Mouse (Mus musculus): ENCODE results near the gene Gm11042. TPM values are rescaled to one million over a fixed set of nuclear protein-coding genes. Genes with fewer than 3 reads are reported as not detected.

Gm11042 gene
- polyA plus RNA-seq, 1 experiment from 2014 or later, result not detected

- no peak overlapping the region for H3K9ac ChIP-seq
- no peaks in the 10 kb centered on the region for H3K36me3 ChIP-seq
- H3K27me3 ChIP-seq, result no peaks in the 10 kb centered on the region
- H3K9me3 ChIP-seq, result no peaks in the 10 kb centered on the region
- ATAC-seq (ENCODE audit: low FRiP score), result no peak
- 0 out of 2 replicates have a peak, but pooled peaks cover 2% of the 10 kb centered on the region for H3K4me1 ChIP-seq (replicated peaks)
- no peak overlapping the region for H3K4me2 ChIP-seq
- WGBS, result 15% methylated on average over 10 of the region's 10 CpGs
- no peak overlapping the region for H3K4me3 ChIP-seq
- H3K27ac ChIP-seq, result no peak overlapping the region
These were observed 4.1 kb upstream of the Gm11042 start for GRCm38 (mm10) chr12:74320318-74320717.

GRCm38 (mm10) chr12:74316989-74317759 is 980 bp upstream of the Gm11042 start:
- Histone ChIP-seq H3K27me3 (no peaks in the 10 kb centered on the region), H3K27ac (peak overlapping the region; percentile 92), H3K9me3 (no peaks in the 10 kb centered on the region), H3K4me1 (replicated peaks) (0 out of 2 replicates have a peak, but pooled peaks cover 2% of the 10 kb centered on the region), H3K4me3 (peak overlapping the region; percentile 46), H3K36me3 (no peaks in the 10 kb centered on the region), H3K9ac (peak overlapping the region; percentile 77), H3K4me2 (peak overlapping the region; percentile 58)
- 17% methylated on average over 15 of the region's 15 CpGs for WGBS
- peak; percentile 86 for ATAC-seq (ENCODE audit: low FRiP score)

- 52% methylated on average over 2 of the region's 2 CpGs for WGBS
These were observed 973 bp downstream of the Gm11042 start for GRCm38 (mm10) chr12:74315221-74315620.

GRCm38 (mm10) chr12:74312611-74313010 is 3.6 kb downstream of the Gm11042 start:
- 70% methylated on average over 3 of the region's 3 CpGs for WGBS
- Histone ChIP-seq H3K4me1 (replicated peaks) (0 out of 2 replicates have a peak, but pooled peaks cover 2% of the 10 kb centered on the region), H3K36me3 (no peaks in the 10 kb centered on the region), H3K9ac (no peak overlapping the region), H3K27ac (no peak overlapping the region), H3K27me3 (no peaks in the 10 kb centered on the region), H3K9me3 (no peaks in the 10 kb centered on the region), H3K4me2 (no peak overlapping the region), H3K4me3 (no peak overlapping the region)
- ATAC-seq (ENCODE audit: low FRiP score), result no peak

More at GRCm38 (mm10) chr12:74315221-74315620, 973 bp downstream of the Gm11042 start:
- H3K9me3 ChIP-seq, result no peaks in the 10 kb centered on the region
- no peak for ATAC-seq (ENCODE audit: low FRiP score)
- H3K4me1 ChIP-seq (replicated peaks), result 0 out of 2 replicates have a peak, but pooled peaks cover 2% of the 10 kb centered on the region
- H3K27ac ChIP-seq, result 0 out of 2 replicates have a peak overlapping the region, but pooled peaks have one; percentile 4
- H3K4me3 ChIP-seq, result no peak overlapping the region
- H3K36me3 ChIP-seq, result no peaks in the 10 kb centered on the region
- H3K9ac ChIP-seq, result no peak overlapping the region
- H3K4me2 ChIP-seq, result no peak overlapping the region
- no peaks in the 10 kb centered on the region for H3K27me3 ChIP-seq

GRCm38 (mm10) chr12:74303418-74304294 is 12.5 kb downstream of the Gm11042 start:
- Histone ChIP-seq H3K4me1 (replicated peaks) (0 out of 2 replicates have a peak, but pooled peaks cover 5% of the 10 kb centered on the region), H3K27ac (no peak overlapping the region), H3K4me2 (no peak overlapping the region), H3K9ac (no peak overlapping the region), H3K36me3 (no peaks in the 10 kb centered on the region), H3K4me3 (no peak overlapping the region), H3K27me3 (no peaks in the 10 kb centered on the region), H3K9me3 (no peaks in the 10 kb centered on the region)
- 78% methylated on average over 9 of the region's 9 CpGs for WGBS
- ATAC-seq (ENCODE audit: low FRiP score), result no peak

- no peak for ATAC-seq (ENCODE audit: low FRiP score)
- Histone ChIP-seq H3K36me3 (no peaks in the 10 kb centered on the region), H3K4me3 (no peak overlapping the region), H3K4me2 (no peak overlapping the region), H3K9ac (no peak overlapping the region), H3K27ac (no peak overlapping the region), H3K4me1 (replicated peaks) (0 out of 2 replicates have a peak, but pooled peaks cover 5% of the 10 kb centered on the region), H3K9me3 (no peaks in the 10 kb centered on the region), H3K27me3 (no peaks in the 10 kb centered on the region)
- WGBS, result 86% methylated on average over 6 of the region's 6 CpGs
These were observed 14.6 kb downstream of the Gm11042 start for GRCm38 (mm10) chr12:74301559-74301958.

GRCm38 (mm10) chr12:74296374-74296773 is 19.8 kb downstream of the Gm11042 start:
- H3K27me3 ChIP-seq, result 0 out of 2 replicates have a peak, but pooled peaks cover 4% of the 10 kb centered on the region
- 44% methylated on average over 5 of the region's 5 CpGs for WGBS
- H3K9me3 ChIP-seq, result no peaks in the 10 kb centered on the region
- H3K4me2 ChIP-seq, result no peak overlapping the region
- H3K4me3 ChIP-seq, result no peak overlapping the region
- no peaks in the 10 kb centered on the region for H3K36me3 ChIP-seq
- H3K4me1 ChIP-seq (replicated peaks), result peaks cover 3% of the 10 kb centered on the region; the same call in 1 of the 2 replicates
- H3K9ac ChIP-seq, result no peak overlapping the region
- no peak overlapping the region for H3K27ac ChIP-seq
- no peak for ATAC-seq (ENCODE audit: low FRiP score)

GRCm38 (mm10) chr12:74293624-74294023 is 22.6 kb downstream of the Gm11042 start:
- H3K4me1 ChIP-seq (replicated peaks), result peaks cover 9% of the 10 kb centered on the region
- WGBS, result 5% methylated on average over 4 of the region's 4 CpGs

GRCm38 (mm10) chr12:74290983-74291382 is 25.2 kb downstream of the Gm11042 start:
- H3K27me3 ChIP-seq, result peaks cover 9% of the 10 kb centered on the region
- no peak for ATAC-seq (ENCODE audit: low FRiP score)
- no peak overlapping the region for H3K9ac ChIP-seq
- no peak overlapping the region for H3K4me2 ChIP-seq
- H3K9me3 ChIP-seq, result no peaks in the 10 kb centered on the region
- WGBS, result 88% methylated on average over 4 of the region's 4 CpGs
- no peak overlapping the region for H3K27ac ChIP-seq
- peaks cover 11% of the 10 kb centered on the region for H3K4me1 ChIP-seq (replicated peaks)
- H3K36me3 ChIP-seq, result no peaks in the 10 kb centered on the region
- H3K4me3 ChIP-seq, result no peak overlapping the region

More at GRCm38 (mm10) chr12:74293624-74294023, 22.6 kb downstream of the Gm11042 start:
- Histone ChIP-seq H3K4me2 (no peak overlapping the region), H3K36me3 (no peaks in the 10 kb centered on the region), H3K27ac (no peak overlapping the region), H3K9ac (no peak overlapping the region), H3K9me3 (no peaks in the 10 kb centered on the region), H3K27me3 (0 out of 2 replicates have a peak, but pooled peaks cover 4% of the 10 kb centered on the region), H3K4me3 (no peak overlapping the region)
- ATAC-seq (ENCODE audit: low FRiP score), result no peak

- no peak overlapping the region for H3K27ac ChIP-seq
- WGBS, result 5% methylated on average over 11 of the region's 11 CpGs
- peaks cover 16% of the 10 kb centered on the region for H3K27me3 ChIP-seq
- peak overlapping the region; percentile 51 for H3K4me3 ChIP-seq
- H3K4me2 ChIP-seq, result peak overlapping the region; percentile 87
- H3K36me3 ChIP-seq, result no peaks in the 10 kb centered on the region
- H3K4me1 ChIP-seq (replicated peaks), result peaks cover 27% of the 10 kb centered on the region
- peak overlapping the region; percentile 69 for H3K9ac ChIP-seq
- peak; percentile 22; the same call in 1 of the 2 replicates for ATAC-seq (ENCODE audit: low FRiP score)
- H3K9me3 ChIP-seq, result no peaks in the 10 kb centered on the region
These were observed 31.5 kb downstream of the Gm11042 start for GRCm38 (mm10) chr12:74284685-74285054.

- peak overlapping the region; percentile 51 for H3K4me3 ChIP-seq
- H3K4me2 ChIP-seq, result peak overlapping the region; percentile 87
- H3K9me3 ChIP-seq, result no peaks in the 10 kb centered on the region
- peak; percentile 96 for ATAC-seq (ENCODE audit: low FRiP score)
- peaks cover 27% of the 10 kb centered on the region for H3K4me1 ChIP-seq (replicated peaks)
- H3K36me3 ChIP-seq, result no peaks in the 10 kb centered on the region
- peak overlapping the region; percentile 69 for H3K9ac ChIP-seq
- under 1% methylated on average over 49 of the region's 49 CpGs for WGBS
- peaks cover 16% of the 10 kb centered on the region for H3K27me3 ChIP-seq
- no peak overlapping the region; the same call in 1 of the 2 replicates for H3K27ac ChIP-seq
These were observed 32.0 kb downstream of the Gm11042 start for GRCm38 (mm10) chr12:74284020-74284684.

Data from hindbrain, embryonic 13.5 days (tissue).